Mouse (Mus musculus) cortical plate, adult 2 months (tissue): ENCODE measurements around the gene Fgf9.

Source experiments
- CTCF ChIP-seq: fragments of 200-500 bp; IDR thresholded peaks from 2 replicates; pipeline ENCODE4 v1.5.1; 2011; ENCODE audit warnings: mild to moderate bottlenecking, control low read depth, low read length; ENCODE audit not compliant: insufficient read depth; ENCODE audit errors: extremely low read depth
- POLR2A ChIP-seq: fragments of 200-500 bp; IDR thresholded peaks from 2 replicates; pipeline ENCODE4 v1.6.1; 2011; ENCODE audit warnings: mild to moderate bottlenecking, low read length, control low read depth; ENCODE audit not compliant: insufficient read depth; ENCODE audit errors: extremely low read depth

DNA sequence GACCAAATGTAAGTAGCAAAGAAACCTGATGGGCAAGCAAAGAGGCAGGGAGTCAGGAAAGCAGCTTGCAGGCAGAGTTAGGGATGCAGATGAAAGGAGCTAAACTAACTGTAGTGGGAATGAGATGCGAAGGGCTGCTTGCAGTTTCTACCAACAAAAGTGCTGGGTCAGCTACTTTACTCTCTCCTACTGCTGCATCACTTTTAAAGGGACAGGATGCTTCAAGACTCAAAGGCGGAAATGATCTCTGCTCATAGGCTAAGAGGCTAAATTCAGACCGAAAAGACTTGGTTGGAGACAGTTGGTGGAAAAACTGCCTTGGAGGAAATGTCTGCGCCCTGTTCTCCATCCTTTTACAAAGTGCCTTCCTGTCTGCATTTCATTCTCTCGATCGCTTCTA, 420 bp upstream of the Fgf9 start:
- no peak for TF ChIP-seq CTCF
- TF ChIP-seq POLR2A, result no peak
